Mouse (Mus musculus): Measurements from ENCODE around the gene Mthfsl.
"Not testable (repeated sequence)": the region's sequence is repeated elsewhere in the genome, so short reads cannot be mapped to it uniquely, and the experiment has no call there.

Mthfsl gene

GRCm38 (mm10) chr9:88691307-88691706, 28.8 kb downstream of the Mthfsl start:
- DNase-seq (ENCODE audit: low read depth, low spot score): not testable (repeated sequence)

DNA sequence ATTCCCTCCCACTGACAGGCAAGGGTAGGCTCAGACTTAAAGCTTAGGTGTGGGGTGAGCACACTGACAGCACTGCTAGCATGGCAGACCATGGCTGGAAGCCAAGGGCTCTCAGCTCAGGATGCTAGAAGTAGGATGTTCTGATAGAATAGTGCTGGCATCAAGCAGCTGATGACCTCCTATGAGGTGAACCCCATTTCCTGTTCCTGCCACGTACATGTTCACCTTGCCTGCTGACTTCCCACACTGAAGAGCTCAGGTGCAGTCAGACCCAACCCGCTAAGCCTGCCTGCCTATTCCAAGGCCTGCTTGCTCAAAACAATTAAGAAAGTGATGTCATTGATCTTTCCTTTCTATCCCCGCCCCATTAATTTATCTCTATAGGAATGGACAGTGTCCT, 30.6 kb downstream of the Mthfsl start:
- DNase-seq (ENCODE audit: low read depth, low spot score): not testable (repeated sequence)

GRCm38 (mm10) chr9:88686719-88687118, 33.4 kb downstream of the Mthfsl start:
- DNase-seq (ENCODE audit: low read depth, low spot score): not testable (repeated sequence)

GRCm38 (mm10) chr9:88658341-88658740, 61.8 kb downstream of the Mthfsl start:
- DNase-seq (ENCODE audit: low read depth, low spot score): not testable (repeated sequence)

DNA sequence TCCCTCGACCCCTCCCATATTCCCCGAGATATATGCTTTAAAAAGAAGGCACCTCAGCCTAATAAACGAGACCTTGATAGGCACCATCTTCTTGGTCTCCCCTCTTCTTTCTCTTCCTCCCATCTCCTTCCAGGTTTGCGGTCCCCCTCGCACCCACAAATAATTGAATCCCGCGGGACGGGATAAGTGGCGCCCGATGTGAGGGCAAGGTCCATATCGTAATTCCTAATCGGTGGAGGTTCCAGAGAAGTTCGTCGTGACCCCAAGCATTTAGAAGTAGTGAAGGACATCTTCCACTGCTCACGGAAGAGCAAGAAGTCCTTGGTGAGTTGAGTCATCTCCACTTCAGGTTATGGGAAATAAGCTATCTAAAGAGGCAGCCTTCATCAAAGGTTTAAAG, 69.4 kb downstream of the Mthfsl start:
- not testable (repeated sequence) for DNase-seq (ENCODE audit: low read depth, low spot score)
